Mouse (Mus musculus) neural tube, embryonic 13.5 days (tissue): ENCODE results near the gene Lpxn. TPM values are rescaled to one million over a fixed set of nuclear protein-coding genes. Genes with fewer than 3 reads are reported as not detected.

Source experiments
- ATAC-seq: fragments of 200-750 bp; cut with Nextera tagmentation; 2 replicates; pipeline ENCODE4 v1.8.0; 2017; ENCODE audit warnings: low read depth, mild to moderate bottlenecking, moderate TSS enrichment, moderate library complexity
- H3K27ac ChIP-seq: fragments of 300-500 bp; sonication (generic); replicated peaks from 2 replicates; pipeline ENCODE4 v1.5.1; 2015; ENCODE audit warnings: moderate library complexity, mild to moderate bottlenecking, inconsistent platforms
- H3K27me3 ChIP-seq: fragments of 300-500 bp; sonication (generic); 2 replicates; pipeline ENCODE4 v1.6.1; 2015; ENCODE audit warnings: mild to moderate bottlenecking, inconsistent platforms
- H3K36me3 ChIP-seq: fragments of 300-500 bp; sonication (generic); 2 replicates; pipeline ENCODE4 v1.6.1; 2015; ENCODE audit warnings: mild to moderate bottlenecking, inconsistent platforms
- H3K4me1 ChIP-seq: fragments of 300-500 bp; sonication (generic); replicated peaks from 2 replicates; pipeline ENCODE4 v1.6.1; 2015; ENCODE audit warnings: inconsistent platforms
- H3K4me2 ChIP-seq: fragments of 300-500 bp; sonication (generic); 2 replicates; pipeline ENCODE4 v1.6.1; 2015; ENCODE audit warnings: inconsistent platforms, mild to moderate bottlenecking, moderate library complexity
- H3K4me3 ChIP-seq: fragments of 300-500 bp; sonication (generic); 2 replicates; pipeline ENCODE4 v1.5.1; 2015; ENCODE audit warnings: mild to moderate bottlenecking, inconsistent platforms
- H3K9ac ChIP-seq: fragments of 300-500 bp; sonication (generic); 2 replicates; pipeline ENCODE4 v1.6.1; 2015; ENCODE audit warnings: moderate library complexity, mild to moderate bottlenecking, inconsistent platforms
- H3K9me3 ChIP-seq: fragments of 300-500 bp; sonication (generic); 2 replicates; pipeline ENCODE4 v1.6.1; 2016; ENCODE audit warnings: inconsistent platforms
- WGBS: fragments of 180-500 bp; shearing (Covaris S2); methylation state at CpG from one replicate; pipeline ENCODE4 v1.1.7; 2015; 5-methylcytosine and 5-hydroxymethylcytosine counted together
- polyA plus RNA-seq: library from polyadenylated mRNA; unstranded; fragments of >200 nt; fragmentation: Nextera tagmentation; extraction: Ambion mirVana; gene quantifications from 2 replicates; pipeline ENCODE4 v1.2.1, GENCODE M21; 2015

Lpxn gene
- polyA plus RNA-seq, 1 experiment from 2014 or later: 1.9 TPM

GRCm38 (mm10) chr19:12812644-12813364 is 16.8 kb downstream of the Lpxn start:
- no peak overlapping the region for H3K4me3 ChIP-seq
- no peaks in the 10 kb centered on the region for H3K9me3 ChIP-seq
- H3K36me3 ChIP-seq: no peaks in the 10 kb centered on the region
- 86% methylated on average over 1 of the region's 1 CpGs for WGBS
- no peak overlapping the region for H3K4me2 ChIP-seq
- no peak overlapping the region for H3K27ac ChIP-seq
- H3K27me3 ChIP-seq: no peaks in the 10 kb centered on the region
- no peak for ATAC-seq
- no peak overlapping the region for H3K9ac ChIP-seq
- no peaks in the 10 kb centered on the region for H3K4me1 ChIP-seq

- Histone ChIP-seq H3K36me3 (no peaks in the 10 kb centered on the region), H3K4me3 (no peak overlapping the region), H3K4me1 (no peaks in the 10 kb centered on the region), H3K9me3 (no peaks in the 10 kb centered on the region), H3K27ac (no peak overlapping the region), H3K27me3 (no peaks in the 10 kb centered on the region), H3K4me2 (no peak overlapping the region), H3K9ac (no peak overlapping the region)
- WGBS: 88% methylated on average over 1 of the region's 1 CpGs
- no peak for ATAC-seq
These were observed 17.9 kb downstream of the Lpxn start for GRCm38 (mm10) chr19:12813883-12814282.

DNA sequence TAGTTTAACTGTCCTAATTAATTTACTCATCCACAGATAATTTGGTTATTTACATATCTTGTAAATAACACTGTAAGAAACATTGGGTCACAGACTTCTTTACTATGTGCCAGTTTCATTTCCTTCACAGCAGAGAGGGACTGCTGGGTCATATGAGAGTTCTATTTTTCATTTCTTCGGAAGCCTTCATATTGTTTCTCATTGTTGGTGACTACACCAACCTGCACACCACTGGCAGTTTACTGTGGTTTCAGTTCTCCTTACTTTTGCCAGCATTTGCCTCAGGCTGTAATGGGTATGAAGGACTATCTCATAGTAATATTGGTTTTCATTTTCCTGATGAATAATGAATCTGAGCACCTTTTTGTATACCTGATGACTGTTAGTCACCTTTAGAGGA is 22.5 kb downstream of the Lpxn start:
- Histone ChIP-seq H3K36me3 (no peaks in the 10 kb centered on the region), H3K4me3 (no peak overlapping the region), H3K4me1 (no peaks in the 10 kb centered on the region), H3K9ac (no peak overlapping the region), H3K9me3 (no peaks in the 10 kb centered on the region), H3K4me2 (no peak overlapping the region), H3K27me3 (no peaks in the 10 kb centered on the region), H3K27ac (no peak overlapping the region)
- 91% methylated on average over 1 of the region's 1 CpGs for WGBS
- no peak for ATAC-seq

GRCm38 (mm10) chr19:12820383-12820782 is 24.4 kb downstream of the Lpxn start:
- Histone ChIP-seq H3K9ac (no peak overlapping the region), H3K4me2 (no peak overlapping the region), H3K4me3 (no peak overlapping the region), H3K27ac (no peak overlapping the region), H3K9me3 (no peaks in the 10 kb centered on the region), H3K4me1 (no peaks in the 10 kb centered on the region), H3K36me3 (no peaks in the 10 kb centered on the region), H3K27me3 (no peaks in the 10 kb centered on the region)
- no peak for ATAC-seq
- whole genome bisulfite sequencing: 35% methylated on average over 4 of the region's 4 CpGs

GRCm38 (mm10) chr19:12824549-12824948 is 28.6 kb downstream of the Lpxn start:
- WGBS: 82% methylated on average over 4 of the region's 4 CpGs
- Histone ChIP-seq H3K27ac (no peak overlapping the region), H3K36me3 (no peaks in the 10 kb centered on the region), H3K9ac (no peak overlapping the region), H3K4me1 (no peaks in the 10 kb centered on the region), H3K4me2 (no peak overlapping the region), H3K9me3 (no peaks in the 10 kb centered on the region), H3K4me3 (no peak overlapping the region), H3K27me3 (no peaks in the 10 kb centered on the region)
- no peak for ATAC-seq

GRCm38 (mm10) chr19:12830823-12831430 is 34.9 kb downstream of the Lpxn start:
- Histone ChIP-seq H3K4me1 (no peaks in the 10 kb centered on the region), H3K9me3 (no peaks in the 10 kb centered on the region), H3K27me3 (no peaks in the 10 kb centered on the region), H3K9ac (no peak overlapping the region), H3K4me2 (no peak overlapping the region), H3K36me3 (no peaks in the 10 kb centered on the region), H3K4me3 (no peak overlapping the region), H3K27ac (no peak overlapping the region)
- 75% methylated on average over 2 of the region's 2 CpGs for WGBS
- ATAC-seq: no peak

- no peaks in the 10 kb centered on the region for H3K36me3 ChIP-seq
- H3K9ac ChIP-seq: no peak overlapping the region
- H3K27me3 ChIP-seq: no peaks in the 10 kb centered on the region
- 69% methylated on average over 1 of the region's 1 CpGs for WGBS
- no peaks in the 10 kb centered on the region for H3K4me1 ChIP-seq
- no peak overlapping the region for H3K27ac ChIP-seq
- H3K4me3 ChIP-seq: no peak overlapping the region
- ATAC-seq: no peak
- H3K9me3 ChIP-seq: no peaks in the 10 kb centered on the region
- H3K4me2 ChIP-seq: no peak overlapping the region
These were observed 35.6 kb downstream of the Lpxn start for GRCm38 (mm10) chr19:12831559-12831958.

DNA sequence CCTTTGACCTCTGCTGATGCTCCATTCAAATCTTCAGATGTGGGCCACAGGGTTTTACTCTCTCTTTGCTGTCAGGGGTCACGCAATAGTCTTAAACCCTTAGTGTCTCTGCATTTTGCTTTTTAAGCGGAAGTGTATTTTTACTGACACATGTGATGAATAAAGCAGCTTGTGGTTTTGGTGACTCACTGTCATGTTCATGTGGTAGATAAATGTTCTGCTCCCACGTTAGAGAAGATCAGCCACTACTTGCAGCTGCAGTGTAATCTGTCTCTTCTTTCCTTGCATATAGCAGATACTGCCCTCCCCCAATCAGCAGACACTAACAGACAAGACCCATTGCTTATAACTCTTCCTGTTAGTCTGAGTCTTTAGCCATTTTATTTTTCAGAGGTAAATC is 37.6 kb downstream of the Lpxn start:
- Histone ChIP-seq H3K4me2 (no peak overlapping the region), H3K9ac (no peak overlapping the region), H3K4me1 (no peaks in the 10 kb centered on the region), H3K27me3 (no peaks in the 10 kb centered on the region), H3K36me3 (no peaks in the 10 kb centered on the region), H3K27ac (no peak overlapping the region), H3K9me3 (no peaks in the 10 kb centered on the region), H3K4me3 (no peak overlapping the region)
- 91% methylated on average over 3 of the region's 3 CpGs for WGBS
- ATAC-seq: no peak

- ATAC-seq: no peak
- Histone ChIP-seq H3K9me3 (no peaks in the 10 kb centered on the region), H3K27ac (no peak overlapping the region), H3K4me3 (no peak overlapping the region), H3K9ac (no peak overlapping the region), H3K4me2 (no peak overlapping the region), H3K4me1 (no peaks in the 10 kb centered on the region), H3K36me3 (no peaks in the 10 kb centered on the region), H3K27me3 (no peaks in the 10 kb centered on the region)
- 97% methylated on average over 1 of the region's 1 CpGs for whole genome bisulfite sequencing
These were observed 42.5 kb downstream of the Lpxn start for GRCm38 (mm10) chr19:12838507-12838906.

DNA sequence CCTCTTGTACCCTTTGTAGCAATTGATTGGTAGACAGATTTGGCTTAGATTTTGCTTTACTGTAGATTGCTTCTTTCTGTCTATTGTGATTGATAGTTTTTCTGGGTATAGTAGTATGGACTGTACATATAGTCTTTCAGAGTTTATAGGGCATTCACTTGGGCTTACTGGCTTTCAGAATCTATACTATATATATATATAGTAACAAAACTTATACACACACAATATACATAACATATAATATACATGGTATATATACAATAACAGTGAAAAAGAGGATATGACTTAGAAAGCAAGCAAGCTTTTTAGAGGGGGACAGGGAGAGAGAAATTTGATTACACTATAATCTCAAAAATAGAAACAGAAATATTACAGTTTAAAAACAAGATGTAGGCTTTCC is 50.4 kb downstream of the Lpxn start, which contains the start of gene Gm5244:
TSS of gene Gm5244 (plus strand) at position 301 of the 400 bp plus-strand sequence.
- H3K9ac ChIP-seq: no peak within 1 kb of the TSS

GRCm38 (mm10) chr19:12856983-12857382 is 61.0 kb downstream of the Lpxn start, which contains the start of gene Olfr1444:
TSS of gene Olfr1444 (plus strand) at chr19:12857283.
- 65% methylated on average over 1 of the region's 1 CpGs for WGBS

More for the DNA sequence above, 50.4 kb downstream of the Lpxn start, which contains the start of gene Gm5244:
- H3K27me3 ChIP-seq: no peaks in the 10 kb centered on the region
- H3K36me3 ChIP-seq: no peaks in the 10 kb centered on the region
- H3K4me3 ChIP-seq: no peak within 1 kb of the TSS
- H3K27ac ChIP-seq: no peak within 1 kb of the TSS
- no peaks in the 10 kb centered on the region for H3K9me3 ChIP-seq
- H3K4me2 ChIP-seq: no peak within 1 kb of the TSS
- ATAC-seq: no peak
- no peaks in the 10 kb centered on the region for H3K4me1 ChIP-seq

More at GRCm38 (mm10) chr19:12856983-12857382, 61.0 kb downstream of the Lpxn start, which contains the start of gene Olfr1444:
- no peak within 1 kb of the TSS for H3K4me3 ChIP-seq
- no peak within 1 kb of the TSS for H3K9ac ChIP-seq
- H3K27ac ChIP-seq: no peak within 1 kb of the TSS
- H3K4me2 ChIP-seq: no peak within 1 kb of the TSS
- H3K4me1 ChIP-seq: no peaks in the 10 kb centered on the region
- H3K36me3 ChIP-seq: no peaks in the 10 kb centered on the region
- no peaks in the 10 kb centered on the region for H3K27me3 ChIP-seq
- no peaks in the 10 kb centered on the region for H3K9me3 ChIP-seq
- ATAC-seq: no peak
